Comparison of ENCODE assay signal across 12 mouse cellular contexts in the genomic region with DNA sequence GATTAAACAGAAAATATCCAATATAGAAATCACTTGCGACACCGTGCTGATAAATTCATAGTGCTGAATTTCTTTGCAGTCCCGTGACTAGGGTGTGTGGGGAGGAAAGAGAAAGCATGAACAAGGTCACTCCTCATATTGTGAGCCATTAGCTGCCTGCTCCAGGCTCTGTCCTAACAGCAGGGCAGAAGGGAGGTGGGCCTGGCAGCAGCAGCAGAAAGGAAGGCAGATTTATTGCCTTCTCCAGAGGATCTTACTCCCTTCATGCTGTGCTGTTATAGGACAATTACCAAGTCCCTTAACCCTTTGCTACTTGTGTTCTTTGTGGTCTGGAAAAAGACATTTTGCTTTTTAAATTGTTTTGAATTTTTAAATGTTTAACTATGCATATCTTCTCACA.
DNase-seq lines count a peak whose midpoint lies in the region; ATAC-seq lines count a peak whose summit lies in the region.
"Had no signal": no experiment of that assay in that cellular context is flagged by ENCODE, and none has a peak within 500 bp of the region (broad histone marks: within the 10 kb centered on the region; RNA-seq: fewer than 3 reads in every experiment).

No protein-coding gene starts in this region.

- no peak overlapping the region for H3K9ac ChIP-seq in forebrain, embryonic 14.5 days (ENCODE audit: low read length)
- H3K9ac ChIP-seq in forebrain, embryonic 16.5 days (replicated peaks; ENCODE audit: low read depth, low read length): no peak overlapping the region
- H3K9ac ChIP-seq: limb, embryonic 12.5 days; lung, embryonic 15.5 days; midbrain, embryonic 12.5 days; stomach, embryonic 15.5 days had no signal

- no peak overlapping the region for H3K4me3 ChIP-seq in forebrain, embryonic 14.5 days (ENCODE audit: low read depth, low read length)
- H3K4me3 ChIP-seq in forebrain, embryonic 16.5 days (replicated peaks; ENCODE audit: low read length): no peak overlapping the region
- H3K4me3 ChIP-seq in heart, embryonic 10.5 days: no peak overlapping the region
- H3K4me3 ChIP-seq: limb, embryonic 12.5 days; lung, embryonic 15.5 days; midbrain, embryonic 12.5 days; stomach, embryonic 15.5 days had no signal

- H3K27ac ChIP-seq in forebrain, embryonic 14.5 days (ENCODE audit: low read depth, low read length): no peak overlapping the region
- no peak overlapping the region for H3K27ac ChIP-seq in forebrain, embryonic 16.5 days (ENCODE audit: low read length)
- no peak overlapping the region for H3K27ac ChIP-seq in heart, embryonic 10.5 days
- H3K27ac ChIP-seq: limb, embryonic 12.5 days; lung, embryonic 15.5 days; midbrain, embryonic 12.5 days; stomach, embryonic 15.5 days had no signal

- H3K27me3 ChIP-seq in forebrain, embryonic 14.5 days (replicated peaks; ENCODE audit: control insufficient read depth, insufficient read depth, low read length): no peaks in the 10 kb centered on the region
- H3K27me3 ChIP-seq in forebrain, embryonic 16.5 days (replicated peaks; ENCODE audit: control insufficient read depth, insufficient read depth, low read length): no peaks in the 10 kb centered on the region
- no peaks in the 10 kb centered on the region for H3K27me3 ChIP-seq in heart, embryonic 10.5 days (ENCODE audit: insufficient read depth, poor library complexity, severe bottlenecking)
- H3K27me3 ChIP-seq: CH12.LX; limb, embryonic 12.5 days; lung, embryonic 15.5 days; midbrain, embryonic 12.5 days; stomach, embryonic 15.5 days had no signal

- peak; percentile 20 for DNase-seq in forebrain, embryonic 14.5 days (ENCODE audit: low spot score)
- peak; percentile 13 for DNase-seq in Muller cell, postnatal 12 days (ENCODE audit: inconsistent ontology term)
- peak; percentile 21 to 32 for DNase-seq in cerebellum, postnatal 25 days
- DNase-seq in mesoderm, embryonic 11.5 days (ENCODE audit: low read depth, low spot score): peak; percentile 69
- DNase-seq in heart, embryonic 10.5 days (ENCODE audit: low spot score): no peak
- DNase-seq in frontal cortex, postnatal 36 days (ENCODE audit: low spot score in 2 of 2): no peak

- 0 out of 2 replicates have a peak, but pooled peaks have one; percentile 42 for ATAC-seq in forebrain, embryonic 14.5 days
- ATAC-seq in forebrain, embryonic 16.5 days: no peak

- 72% methylated on average over 3 of the region's 3 CpGs for whole genome bisulfite sequencing in forebrain, embryonic 14.5 days
- WGBS in forebrain, embryonic 16.5 days: 72% methylated on average over 3 of the region's 3 CpGs
- 83% methylated on average over 3 of the region's 3 CpGs for WGBS in heart, embryonic 10.5 days

- peaks cover 4% of the 10 kb centered on the region for H3K4me1 ChIP-seq in forebrain, embryonic 14.5 days (ENCODE audit: control insufficient read depth, insufficient read depth, low read length)
- peaks cover 2% of the 10 kb centered on the region; the same call in 1 of the 2 replicates for H3K4me1 ChIP-seq in forebrain, embryonic 16.5 days (replicated peaks; ENCODE audit: control insufficient read depth, insufficient read depth, low read length)
- H3K4me1 ChIP-seq in heart, embryonic 10.5 days: no peaks in the 10 kb centered on the region
- H3K4me1 ChIP-seq: lung, embryonic 15.5 days; midbrain, embryonic 12.5 days; stomach, embryonic 15.5 days had no signal

- no peak overlapping the region for H3K4me2 ChIP-seq in forebrain, embryonic 14.5 days (ENCODE audit: low read length)
- H3K4me2 ChIP-seq in forebrain, embryonic 16.5 days (ENCODE audit: low read length): no peak overlapping the region
- H3K4me2 ChIP-seq: limb, embryonic 12.5 days; lung, embryonic 15.5 days; midbrain, embryonic 12.5 days; stomach, embryonic 15.5 days had no signal

- no peaks in the 10 kb centered on the region for H3K36me3 ChIP-seq in forebrain, embryonic 14.5 days (ENCODE audit: control insufficient read depth, insufficient read depth, low read length)
- no peaks in the 10 kb centered on the region for H3K36me3 ChIP-seq in forebrain, embryonic 16.5 days (ENCODE audit: control insufficient read depth, insufficient read depth)
- H3K36me3 ChIP-seq in heart, embryonic 10.5 days: no peaks in the 10 kb centered on the region
- H3K36me3 ChIP-seq: limb, embryonic 12.5 days; lung, embryonic 15.5 days; midbrain, embryonic 12.5 days; stomach, embryonic 15.5 days had no signal

- H3K9me3 ChIP-seq in forebrain, embryonic 14.5 days (replicated peaks; ENCODE audit: control insufficient read depth, low read length): no peaks in the 10 kb centered on the region
- H3K9me3 ChIP-seq in forebrain, embryonic 16.5 days (ENCODE audit: control insufficient read depth, low read length): no peaks in the 10 kb centered on the region
- H3K9me3 ChIP-seq in heart, embryonic 10.5 days: no peaks in the 10 kb centered on the region
- H3K9me3 ChIP-seq: limb, embryonic 12.5 days; lung, embryonic 15.5 days; midbrain, embryonic 12.5 days; stomach, embryonic 15.5 days had no signal

Comparison
In these comparisons a context has a peak if more than half of its experiments do, and no peak if none do; other contexts are left out.
1. DNase-seq: peak in forebrain, embryonic 14.5 days (single experiment), Muller cell, postnatal 12 days (single experiment), cerebellum, postnatal 25 days (2 of 2) and mesoderm, embryonic 11.5 days (single experiment); none in heart, embryonic 10.5 days (single experiment) and frontal cortex, postnatal 36 days (0 of 2).